Mouse (Mus musculus) right cerebral cortex, postnatal 14 days (tissue): ENCODE data around the gene Kcna2.

Experiments used
- DNase-seq: peaks from one replicate; pipeline ENCODE4 v3.0.0; 2022

The Kcna2 gene

GRCm38 (mm10) chr3:107101787-107102651, 1.1 kb downstream of the Kcna2 start:
- DNase-seq = peak; percentile 73

- DNase-seq = no peak
Measured at GRCm38 (mm10) chr3:107103041-107103440, 2.1 kb downstream of the Kcna2 start.

- no peak for DNase-seq
Measured at GRCm38 (mm10) chr3:107103462-107103861, 2.5 kb downstream of the Kcna2 start.

GRCm38 (mm10) chr3:107105986-107106385, 5.0 kb downstream of the Kcna2 start:
- no peak for DNase-seq

GRCm38 (mm10) chr3:107112498-107112897, 11.6 kb downstream of the Kcna2 start:
- no peak for DNase-seq

GRCm38 (mm10) chr3:107112932-107113659, 12.2 kb downstream of the Kcna2 start:
- no peak for DNase-seq

GRCm38 (mm10) chr3:107113771-107114737, 13.1 kb downstream of the Kcna2 start:
- DNase-seq = peak; percentile 53

- DNase-seq = no peak
Measured at GRCm38 (mm10) chr3:107114941-107115340, 14.0 kb downstream of the Kcna2 start.

GRCm38 (mm10) chr3:107115746-107116145, 14.8 kb downstream of the Kcna2 start:
- no peak for DNase-seq

GRCm38 (mm10) chr3:107119864-107120564, 19.1 kb downstream of the Kcna2 start:
- no peak for DNase-seq

- DNase-seq = no peak
Measured at GRCm38 (mm10) chr3:107122306-107122705, 21.4 kb downstream of the Kcna2 start.

GRCm38 (mm10) chr3:107127667-107128066, 26.7 kb downstream of the Kcna2 start:
- no peak for DNase-seq

- peak; percentile 29 for DNase-seq
Measured at GRCm38 (mm10) chr3:107128421-107128820, 27.5 kb downstream of the Kcna2 start.

- no peak for DNase-seq
Measured at GRCm38 (mm10) chr3:107129251-107129650, 28.3 kb downstream of the Kcna2 start.

- no peak for DNase-seq
Measured at GRCm38 (mm10) chr3:107130661-107131326, 29.8 kb downstream of the Kcna2 start.

- DNase-seq = no peak
Measured at GRCm38 (mm10) chr3:107131846-107132245, 30.9 kb downstream of the Kcna2 start.

GRCm38 (mm10) chr3:107132651-107133050, 31.7 kb downstream of the Kcna2 start:
- no peak for DNase-seq

- DNase-seq = no peak
Measured at GRCm38 (mm10) chr3:107134457-107134856, 33.5 kb downstream of the Kcna2 start.

- no peak for DNase-seq
Measured at GRCm38 (mm10) chr3:107147126-107147525, 46.2 kb downstream of the Kcna2 start.

GRCm38 (mm10) chr3:107149006-107149405, 48.1 kb downstream of the Kcna2 start:
- DNase-seq = no peak

- no peak for DNase-seq
Measured at GRCm38 (mm10) chr3:107150469-107150868, 49.5 kb downstream of the Kcna2 start.
